Mouse (Mus musculus): ENCODE data around the gene Mthfd1l. TPM values are rescaled to one million over a fixed set of nuclear protein-coding genes. Genes with fewer than 3 reads are reported as not detected.

Mthfd1l gene
- polyA plus RNA-seq, 1 experiment = 53.6 TPM

DNA sequence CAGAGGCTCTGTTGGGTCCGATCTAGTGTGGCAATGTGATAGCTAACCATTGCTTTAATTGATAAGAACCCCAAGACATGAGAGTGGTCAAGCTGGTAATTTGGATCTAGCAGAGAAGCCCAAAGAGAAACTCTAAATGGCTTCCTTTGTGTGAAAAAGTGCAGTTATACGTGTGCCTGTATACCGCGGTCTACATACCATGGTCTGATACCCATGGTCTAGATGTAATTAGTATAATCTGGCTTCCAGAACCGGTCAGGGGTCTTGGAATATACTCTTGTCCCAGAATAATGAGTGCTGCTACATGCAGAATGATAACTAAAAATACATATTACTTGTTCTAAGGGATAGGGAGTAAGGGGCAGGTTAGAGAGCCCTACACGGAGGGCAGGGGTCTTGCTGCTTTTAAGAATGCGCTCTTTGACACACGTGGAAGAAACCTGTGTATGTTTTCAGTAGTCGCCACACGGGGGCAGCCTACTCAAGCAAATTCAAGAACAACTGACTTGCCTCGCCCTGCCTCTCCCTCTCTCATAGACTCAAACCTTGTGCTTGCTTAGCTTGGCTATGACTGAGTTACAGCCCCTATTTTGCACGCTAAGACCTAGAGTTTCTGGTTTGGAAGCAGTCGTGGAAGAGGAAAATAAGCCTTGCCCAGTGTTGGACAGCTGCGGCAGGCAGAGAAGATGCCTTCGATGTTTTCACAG lies 23.4 kb downstream of the Mthfd1l start:
- Histone ChIP-seq H3K27ac (ENCODE audit: insufficient read depth, low read length) (no peak overlapping the region), H3K9ac (ENCODE audit: low read depth, poor library complexity, severe bottlenecking) (no peak overlapping the region), H3K9me3 (replicated peaks; ENCODE audit: control insufficient read depth, insufficient read depth, low read length, poor library complexity, severe bottlenecking) (no peaks in the 10 kb centered on the region), H3K4me1 (ENCODE audit: control insufficient read depth, insufficient read depth, low read length) (no peaks in the 10 kb centered on the region), H3K27me3 (ENCODE audit: control insufficient read depth, insufficient read depth, low read length, poor library complexity, severe bottlenecking) (no peaks in the 10 kb centered on the region), H3K4me3 (ENCODE audit: low read depth, low read length) (no peak overlapping the region), H3K36me3 (ENCODE audit: control insufficient read depth, insufficient read depth, low read length, poor library complexity, severe bottlenecking) (peaks cover 31% of the 10 kb centered on the region)
- TF ChIP-seq EP300 (IDR thresholded peaks at IDR 0.05; ENCODE audit: insufficient read depth, low read depth, low read length) (no peak), POLR2A (IDR thresholded peaks at IDR 0.05; ENCODE audit: insufficient read depth, low read length) (no peak), CTCF (IDR thresholded peaks at IDR 0.05; ENCODE audit: low read depth, low read length) (peak; percentile 79)

GRCm38 (mm10) chr10:3997851-3998426 lies 25.0 kb downstream of the Mthfd1l start:
- Histone ChIP-seq H3K36me3 (ENCODE audit: control insufficient read depth, insufficient read depth, low read length, poor library complexity, severe bottlenecking) (peaks cover 20% of the 10 kb centered on the region), H3K27ac (ENCODE audit: insufficient read depth, low read length) (no peak overlapping the region), H3K9ac (ENCODE audit: low read depth, poor library complexity, severe bottlenecking) (no peak overlapping the region), H3K27me3 (ENCODE audit: control insufficient read depth, insufficient read depth, low read length, poor library complexity, severe bottlenecking) (no peaks in the 10 kb centered on the region), H3K9me3 (replicated peaks; ENCODE audit: control insufficient read depth, insufficient read depth, low read length, poor library complexity, severe bottlenecking) (no peaks in the 10 kb centered on the region), H3K4me1 (ENCODE audit: control insufficient read depth, insufficient read depth, low read length) (no peaks in the 10 kb centered on the region), H3K4me3 (ENCODE audit: low read depth, low read length) (no peak overlapping the region)
- TF ChIP-seq EP300 (IDR thresholded peaks at IDR 0.05; ENCODE audit: insufficient read depth, low read depth, low read length) = no peak
- TF ChIP-seq CTCF (IDR thresholded peaks at IDR 0.05; ENCODE audit: low read depth, low read length) = no peak
- TF ChIP-seq POLR2A (IDR thresholded peaks at IDR 0.05; ENCODE audit: insufficient read depth, low read length) = no peak

DNA sequence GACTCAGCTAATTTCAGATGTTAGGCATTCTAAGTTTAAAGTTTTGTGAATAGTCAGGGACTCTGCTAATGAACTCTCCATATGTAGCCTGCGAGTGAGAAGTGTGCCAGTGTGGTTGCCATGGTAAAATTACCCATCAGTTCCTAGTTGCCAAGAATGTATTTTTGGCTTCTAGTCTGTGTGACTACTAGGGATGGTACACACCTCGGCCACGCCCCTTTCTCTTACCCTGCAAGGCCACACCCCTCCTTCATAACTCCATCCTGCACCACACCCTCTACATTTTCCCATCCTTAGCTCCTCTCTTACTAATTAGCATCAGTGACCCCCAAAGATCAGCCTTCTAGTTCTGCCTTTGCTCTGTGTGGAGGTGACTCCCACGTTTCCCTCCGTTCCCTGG lies 29.8 kb downstream of the Mthfd1l start:
- H3K9ac ChIP-seq (ENCODE audit: low read depth, poor library complexity, severe bottlenecking) = no peak overlapping the region
- H3K9me3 ChIP-seq (replicated peaks; ENCODE audit: control insufficient read depth, insufficient read depth, low read length, poor library complexity, severe bottlenecking) = no peaks in the 10 kb centered on the region
- no peak overlapping the region for H3K4me3 ChIP-seq (ENCODE audit: low read depth, low read length)
- H3K27ac ChIP-seq (ENCODE audit: insufficient read depth, low read length) = no peak overlapping the region
- TF ChIP-seq POLR2A (IDR thresholded peaks at IDR 0.05; ENCODE audit: insufficient read depth, low read length) (no peak), EP300 (IDR thresholded peaks at IDR 0.05; ENCODE audit: insufficient read depth, low read depth, low read length) (no peak), CTCF (IDR thresholded peaks at IDR 0.05; ENCODE audit: low read depth, low read length) (no peak)
- no peaks in the 10 kb centered on the region for H3K27me3 ChIP-seq (ENCODE audit: control insufficient read depth, insufficient read depth, low read length, poor library complexity, severe bottlenecking)
- no peaks in the 10 kb centered on the region for H3K4me1 ChIP-seq (ENCODE audit: control insufficient read depth, insufficient read depth, low read length)
- H3K36me3 ChIP-seq (ENCODE audit: control insufficient read depth, insufficient read depth, low read length, poor library complexity, severe bottlenecking) = peaks cover 8% of the 10 kb centered on the region

DNA sequence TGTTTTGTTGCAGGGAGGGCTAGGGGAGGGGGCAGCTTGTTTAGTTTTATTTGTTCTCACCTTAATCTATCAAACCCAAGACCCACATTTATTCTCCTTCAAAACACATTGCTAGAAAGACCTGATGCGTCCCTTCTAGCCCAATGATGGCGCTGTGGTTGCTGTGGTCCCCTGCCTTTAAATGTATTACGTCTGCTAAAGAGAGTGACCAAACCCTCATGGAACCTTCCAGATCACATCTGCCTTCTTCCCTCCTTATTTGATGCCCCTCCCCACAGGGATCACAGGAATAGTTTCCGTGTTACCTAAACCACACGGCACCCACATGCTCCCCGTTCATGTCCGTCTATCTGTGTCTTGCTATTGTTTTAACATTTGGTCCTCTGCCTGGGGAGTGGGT lies 32.3 kb downstream of the Mthfd1l start:
- Histone ChIP-seq H3K36me3 (ENCODE audit: control insufficient read depth, insufficient read depth, low read length, poor library complexity, severe bottlenecking) (peaks cover 6% of the 10 kb centered on the region), H3K4me1 (ENCODE audit: control insufficient read depth, insufficient read depth, low read length) (no peaks in the 10 kb centered on the region), H3K27ac (ENCODE audit: insufficient read depth, low read length) (no peak overlapping the region), H3K27me3 (ENCODE audit: control insufficient read depth, insufficient read depth, low read length, poor library complexity, severe bottlenecking) (no peaks in the 10 kb centered on the region), H3K9me3 (replicated peaks; ENCODE audit: control insufficient read depth, insufficient read depth, low read length, poor library complexity, severe bottlenecking) (no peaks in the 10 kb centered on the region), H3K9ac (ENCODE audit: low read depth, poor library complexity, severe bottlenecking) (no peak overlapping the region), H3K4me3 (ENCODE audit: low read depth, low read length) (no peak overlapping the region)
- TF ChIP-seq CTCF (IDR thresholded peaks at IDR 0.05; ENCODE audit: low read depth, low read length) (no peak), EP300 (IDR thresholded peaks at IDR 0.05; ENCODE audit: insufficient read depth, low read depth, low read length) (no peak), POLR2A (IDR thresholded peaks at IDR 0.05; ENCODE audit: insufficient read depth, low read length) (no peak)

DNA sequence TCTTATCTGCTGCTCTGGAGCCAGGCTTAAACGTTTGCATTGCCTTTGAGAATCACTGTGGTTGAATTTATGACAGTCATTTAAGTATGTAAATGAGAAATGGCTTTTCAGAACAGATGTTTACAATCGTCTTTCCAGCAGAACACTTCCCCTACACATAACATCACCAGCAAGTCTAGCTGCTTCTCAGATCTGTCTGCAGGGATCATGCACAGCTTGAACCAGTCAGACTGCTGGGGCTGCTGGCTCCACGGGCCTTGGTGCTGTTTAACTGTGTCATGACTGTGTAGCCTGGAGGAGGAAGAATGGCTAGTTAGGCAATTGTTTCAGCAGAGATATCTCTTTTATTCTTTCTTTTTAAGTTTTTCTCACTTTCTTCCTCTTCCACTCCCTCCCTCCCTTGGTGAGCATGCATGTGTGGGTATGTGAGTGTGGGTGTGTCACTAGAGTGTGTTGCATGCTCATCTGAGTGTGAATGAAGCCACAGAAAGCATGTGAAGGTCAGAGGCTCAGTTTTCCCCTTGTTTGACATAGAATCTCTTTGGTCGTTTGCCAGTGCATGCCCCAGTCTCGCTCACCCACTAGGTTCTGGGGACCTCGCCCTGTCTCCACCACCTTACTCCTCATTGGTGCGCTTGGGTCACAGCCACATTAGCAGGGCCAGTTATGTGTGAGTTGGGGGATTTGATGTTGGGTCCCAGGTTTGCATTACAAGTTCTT lies 33.5 kb downstream of the Mthfd1l start:
- Histone ChIP-seq H3K4me3 (ENCODE audit: low read depth, low read length) (no peak overlapping the region), H3K4me1 (ENCODE audit: control insufficient read depth, insufficient read depth, low read length) (no peaks in the 10 kb centered on the region), H3K9ac (ENCODE audit: low read depth, poor library complexity, severe bottlenecking) (no peak overlapping the region), H3K36me3 (ENCODE audit: control insufficient read depth, insufficient read depth, low read length, poor library complexity, severe bottlenecking) (peaks cover 8% of the 10 kb centered on the region), H3K27ac (ENCODE audit: insufficient read depth, low read length) (no peak overlapping the region), H3K27me3 (ENCODE audit: control insufficient read depth, insufficient read depth, low read length, poor library complexity, severe bottlenecking) (no peaks in the 10 kb centered on the region), H3K9me3 (replicated peaks; ENCODE audit: control insufficient read depth, insufficient read depth, low read length, poor library complexity, severe bottlenecking) (no peaks in the 10 kb centered on the region)
- TF ChIP-seq POLR2A (IDR thresholded peaks at IDR 0.05; ENCODE audit: insufficient read depth, low read length) (no peak), CTCF (IDR thresholded peaks at IDR 0.05; ENCODE audit: low read depth, low read length) (no peak), EP300 (IDR thresholded peaks at IDR 0.05; ENCODE audit: insufficient read depth, low read depth, low read length) (no peak)
